20 mouse cellular contexts compared by ENCODE assay signal in the genomic region with DNA sequence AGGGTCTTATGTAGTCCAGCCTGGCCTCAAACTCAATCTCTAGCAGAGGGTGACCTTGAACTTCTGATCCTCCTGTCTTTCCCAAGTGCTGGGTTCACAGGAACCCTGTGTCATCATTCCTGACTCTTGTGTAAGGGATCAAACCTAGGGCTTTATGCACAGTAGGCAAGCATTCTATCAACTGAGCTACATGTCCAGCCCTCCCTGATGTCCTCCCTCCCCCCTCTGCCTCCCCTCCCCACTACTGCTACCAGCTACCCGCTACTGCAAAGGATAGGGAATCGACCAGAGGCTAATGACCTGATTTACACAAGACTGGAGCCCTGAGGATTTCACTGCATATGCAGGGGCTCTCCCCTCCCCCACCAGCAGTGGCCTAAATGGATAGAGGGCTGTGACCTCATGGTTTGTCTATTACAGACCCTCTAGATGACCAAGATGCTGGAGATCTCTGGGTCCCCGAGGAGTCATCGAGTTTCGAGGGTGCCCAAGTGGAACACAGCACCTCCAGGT. TPM values are rescaled to one million over a fixed set of nuclear protein-coding genes. Genes with fewer than 3 reads are reported as not detected.
"Had no signal": no experiment of that assay in that cellular context is flagged by ENCODE, and none has a peak within 500 bp of the region (broad histone marks: within the 10 kb centered on the region; RNA-seq: fewer than 3 reads in every experiment).

No protein-coding gene starts in this region.

- H3K9me3 ChIP-seq: liver, embryonic 13.5 days; midbrain, embryonic 13.5 days; neural tube, embryonic 13.5 days; stomach, embryonic 15.5 days had no signal

- H3K27me3 ChIP-seq: liver, embryonic 13.5 days; midbrain, embryonic 13.5 days; neural tube, embryonic 13.5 days; stomach, embryonic 15.5 days had no signal

- H3K4me2 ChIP-seq: liver, embryonic 13.5 days; midbrain, embryonic 13.5 days; neural tube, embryonic 13.5 days; stomach, embryonic 15.5 days had no signal

- ATAC-seq: midbrain, embryonic 13.5 days; midbrain, embryonic 16.5 days had no signal

- H3K9ac ChIP-seq: liver, embryonic 13.5 days; midbrain, embryonic 13.5 days; neural tube, embryonic 13.5 days; stomach, embryonic 15.5 days had no signal

- H3K4me1 ChIP-seq: liver, embryonic 13.5 days; midbrain, embryonic 13.5 days; neural tube, embryonic 13.5 days; stomach, embryonic 15.5 days had no signal

- H3K36me3 ChIP-seq: liver, embryonic 13.5 days; midbrain, embryonic 13.5 days; neural tube, embryonic 13.5 days; stomach, embryonic 15.5 days had no signal

- H3K27ac ChIP-seq: layer of hippocampus, adult 2 months; liver, embryonic 13.5 days; midbrain, embryonic 13.5 days; neural tube, embryonic 13.5 days; stomach, embryonic 15.5 days had no signal

- H3K4me3 ChIP-seq: layer of hippocampus, adult 2 months; liver, embryonic 13.5 days; midbrain, embryonic 13.5 days; myocyte; neural tube, embryonic 13.5 days; stomach, embryonic 15.5 days had no signal

- DNase-seq: kidney, adult 18-20 months; kidney, adult 9 months; layer of hippocampus, adult 9-11 months; liver, embryonic 13.5 days; lung, adult 2 months; lung, postnatal 14 days; lung, postnatal 4 days; right cerebral cortex, postnatal 25 days; spleen, adult 18-20 months; thymus, postnatal 25 days had no signal

RNA-seq across cellular contexts. Expression of gene Treml1, which starts 9.0 kb away (rescaled TPM):
- total RNA-seq: layer of hippocampus, adult 2 months; layer of hippocampus, postnatal 25 days; liver, adult 2 months; monocyte, adult 5-6 weeks had no signal
- polyA plus RNA-seq: large intestine, adult 2 months had no signal

RNA-seq across cellular contexts. Expression of gene B430306N03Rik, which starts 34.8 kb away (rescaled TPM):
- total RNA-seq: layer of hippocampus, adult 2 months had no signal
- polyA plus RNA-seq: midbrain, embryonic 13.5 days; myocyte had no signal

RNA-seq across cellular contexts. Expression of gene Treml2, which starts 51.4 kb away (rescaled TPM):
- polyA plus RNA-seq: myocyte; neural tube, embryonic 13.5 days had no signal
